Mouse (Mus musculus): ENCODE data around the gene Oca2. TPM values are rescaled to one million over a fixed set of nuclear protein-coding genes. Genes with fewer than 3 reads are reported as not detected.

Gene Oca2
- polyA plus RNA-seq, 1 experiment from 2014 or later: not detected

Other genes starting within 250 kb of the Oca2 start
- 5.2 and 5.9 TPM in 2 replicates for gene Nipa1, start 219.8 kb upstream of the Oca2 start, polyA plus RNA-seq (2016; fragmentation: Nextera tagmentation; extraction: Ambion mirVana)
- gene Herc2, start 189.6 kb upstream of the Oca2 start, polyA plus RNA-seq (2016; fragmentation: Nextera tagmentation; extraction: Ambion mirVana): 17.5 and 22.2 TPM in 2 replicates